Mouse (Mus musculus) liver (tissue): Measurements from ENCODE around the gene Arhgap24.

Experiments used
- DNase-seq: peaks from one replicate; pipeline ENCODE4 v3.0.0-alpha.2; 2020; ENCODE audit warnings: mixed read lengths

Arhgap24 gene

GRCm38 (mm10) chr5:102677176-102677575, 196.0 kb downstream of the Arhgap24 start:
- DNase-seq = no peak

- no peak for DNase-seq
These were observed 206.5 kb downstream of the Arhgap24 start for GRCm38 (mm10) chr5:102687673-102688072.

DNA sequence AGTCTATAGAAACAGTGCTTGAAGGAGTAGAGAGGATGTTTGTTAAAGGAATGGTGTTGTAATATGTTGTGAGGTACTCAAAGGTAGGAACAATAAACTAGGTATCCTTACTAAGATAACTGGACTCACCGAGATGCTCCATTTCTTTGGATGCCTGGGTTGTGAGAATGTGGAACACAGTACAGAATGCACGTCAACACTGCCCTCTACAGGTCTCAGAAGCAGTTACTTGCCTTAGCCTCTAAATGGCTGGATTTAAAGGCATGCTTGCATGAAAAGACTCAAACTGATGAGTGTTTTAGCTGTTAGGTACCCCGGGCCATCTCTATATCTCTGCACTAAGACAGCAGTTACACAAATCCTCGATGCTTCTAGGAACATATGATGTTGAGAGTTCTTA, 211.3 kb downstream of the Arhgap24 start:
- peak; percentile 10 for DNase-seq

DNA sequence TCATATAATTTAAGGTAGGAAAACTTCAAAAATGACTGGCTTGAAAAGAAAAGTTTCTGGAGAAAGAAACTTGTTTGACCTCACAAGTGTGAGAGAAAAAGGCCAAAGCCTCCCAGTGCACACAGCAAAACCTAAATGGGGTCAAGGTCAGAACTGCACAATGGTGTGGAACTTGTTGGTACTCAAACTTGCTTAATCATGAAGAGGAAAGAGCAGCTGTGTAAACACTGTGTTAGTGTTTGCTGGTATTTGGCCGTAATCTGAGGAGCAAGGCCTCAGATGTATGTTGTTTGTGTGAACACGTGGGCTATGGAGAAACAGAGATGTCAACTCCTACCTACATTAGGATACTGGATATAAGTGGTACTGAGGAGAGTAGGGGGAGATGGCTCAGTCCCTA, 212.0 kb downstream of the Arhgap24 start:
- no peak for DNase-seq

DNA sequence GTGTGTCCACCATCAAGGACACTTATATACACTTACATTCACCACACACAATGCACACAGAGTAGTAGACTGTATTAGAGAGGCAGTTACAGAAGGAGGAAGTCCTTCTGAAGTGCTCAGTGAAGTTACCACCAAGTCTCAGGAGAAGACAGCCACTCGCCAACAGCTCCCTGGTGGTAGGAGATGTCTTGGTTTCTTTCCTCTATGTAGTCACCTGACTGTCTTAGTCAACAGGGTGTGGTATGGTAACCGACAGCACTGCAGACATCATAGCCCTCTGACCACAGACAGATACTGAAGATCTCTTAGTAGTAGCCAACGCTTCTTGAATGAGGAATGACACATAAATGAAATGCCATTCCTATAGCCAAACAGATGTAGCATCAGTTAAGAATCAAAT, 212.7 kb downstream of the Arhgap24 start:
- DNase-seq = no peak

GRCm38 (mm10) chr5:102697784-102698183, 216.6 kb downstream of the Arhgap24 start:
- no peak for DNase-seq

DNA sequence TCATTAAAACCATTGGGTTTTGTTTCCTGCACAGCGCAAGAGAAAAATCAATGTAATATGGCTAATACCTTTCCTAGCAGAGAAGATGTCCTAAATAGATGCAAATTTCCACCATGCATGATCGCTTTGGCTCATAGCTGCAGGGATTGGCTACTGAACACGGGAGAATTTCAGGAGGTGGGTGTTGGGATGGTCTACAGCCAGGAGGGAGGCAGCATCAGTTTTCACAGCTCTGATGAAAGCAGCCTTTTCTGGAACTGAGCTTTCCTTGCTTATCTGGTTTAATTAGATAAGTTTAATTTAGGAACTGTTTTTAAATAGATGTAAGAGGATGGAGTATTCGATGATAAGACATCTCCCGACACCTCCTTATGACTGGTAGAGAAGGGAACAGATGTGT, 217.2 kb downstream of the Arhgap24 start:
- no peak for DNase-seq

- DNase-seq = no peak
These were observed 217.7 kb downstream of the Arhgap24 start for GRCm38 (mm10) chr5:102698891-102699290.

DNA sequence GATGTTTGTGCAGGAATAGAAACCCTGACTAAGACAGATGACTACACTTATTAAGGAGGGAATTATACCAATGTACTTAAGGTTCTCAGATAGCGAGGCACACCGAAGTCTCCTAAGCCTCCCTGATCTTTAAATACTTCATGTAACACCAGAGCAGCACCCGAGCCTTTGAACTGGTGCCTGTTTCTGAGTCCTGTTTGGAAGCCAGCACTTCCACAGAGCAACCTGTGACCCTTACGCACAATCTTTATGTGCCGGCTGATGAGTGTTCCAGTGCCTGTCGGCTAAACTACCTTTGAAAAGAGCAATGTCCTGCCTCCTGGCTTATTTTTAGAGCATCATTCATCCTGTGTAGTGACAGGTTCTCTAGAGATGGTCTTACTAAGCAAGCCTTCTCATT, 221.4 kb downstream of the Arhgap24 start:
- no peak for DNase-seq

- DNase-seq = peak; percentile 63
These were observed 222.3 kb downstream of the Arhgap24 start for GRCm38 (mm10) chr5:102703325-102704099.

DNA sequence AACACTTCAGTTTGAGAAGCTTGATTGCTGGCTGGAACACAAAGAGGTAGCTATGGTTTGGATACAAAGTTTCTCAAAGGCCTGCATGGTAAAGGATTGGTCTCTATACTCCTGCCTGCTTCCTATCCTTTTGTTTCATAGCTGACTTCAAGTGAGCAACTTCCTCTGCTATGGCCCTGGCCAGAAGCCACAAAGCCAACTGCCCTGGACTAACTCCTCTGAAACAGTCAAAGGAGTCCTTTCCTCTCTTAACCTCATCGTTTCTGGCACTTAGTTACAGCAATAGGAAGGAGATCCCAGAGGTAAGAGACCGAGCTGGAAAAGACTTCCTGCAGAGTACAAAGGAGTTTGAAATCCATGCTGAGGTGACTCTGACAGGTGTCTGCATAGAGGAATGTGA, 224.0 kb downstream of the Arhgap24 start:
- no peak for DNase-seq

- DNase-seq = no peak
These were observed 229.1 kb downstream of the Arhgap24 start for GRCm38 (mm10) chr5:102710336-102710735.

GRCm38 (mm10) chr5:102719368-102719972, 238.3 kb downstream of the Arhgap24 start:
- no peak for DNase-seq

DNA sequence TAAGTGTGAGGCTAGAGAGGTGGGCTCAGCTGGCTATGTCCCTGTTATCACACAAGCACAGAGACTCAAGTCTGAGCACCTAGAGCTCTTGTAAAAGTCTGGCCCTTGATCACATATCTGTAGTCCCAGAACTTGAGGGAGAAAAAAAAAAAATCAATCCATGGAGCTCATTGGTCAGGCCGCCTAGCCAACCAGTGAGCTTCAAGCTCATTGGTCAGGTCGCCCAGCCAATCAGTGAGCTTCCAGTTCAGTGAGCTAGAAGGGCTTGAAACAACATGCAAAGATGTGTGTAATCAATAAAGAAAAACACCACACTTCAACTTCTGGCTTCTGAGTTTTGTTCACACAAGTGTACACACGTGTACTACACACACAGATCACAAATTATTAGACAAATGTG, 242.4 kb downstream of the Arhgap24 start:
- no peak for DNase-seq

- no peak for DNase-seq
These were observed 243.7 kb downstream of the Arhgap24 start for GRCm38 (mm10) chr5:102724813-102725348.

- DNase-seq = no peak
These were observed 244.2 kb downstream of the Arhgap24 start for GRCm38 (mm10) chr5:102725365-102725764.

DNA sequence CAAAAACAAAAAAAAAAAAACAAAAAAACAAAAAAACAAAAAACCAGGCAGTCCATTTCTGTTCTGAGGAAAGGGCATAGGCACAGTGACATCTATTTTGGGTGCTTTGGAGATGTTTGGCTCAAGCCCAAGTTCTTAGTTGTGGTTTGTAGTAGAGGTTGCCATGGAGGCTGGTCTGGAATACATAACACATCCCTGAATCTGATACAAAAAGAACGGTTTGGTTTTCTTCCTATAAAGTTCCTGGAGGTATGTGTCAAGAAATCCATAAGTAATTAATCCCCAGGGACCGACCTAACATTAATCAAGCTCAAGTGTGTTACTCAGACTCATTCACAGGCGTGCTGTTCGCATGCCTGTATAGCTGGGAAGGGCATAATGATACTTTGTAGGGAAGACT, 245.8 kb downstream of the Arhgap24 start:
- DNase-seq = no peak

DNA sequence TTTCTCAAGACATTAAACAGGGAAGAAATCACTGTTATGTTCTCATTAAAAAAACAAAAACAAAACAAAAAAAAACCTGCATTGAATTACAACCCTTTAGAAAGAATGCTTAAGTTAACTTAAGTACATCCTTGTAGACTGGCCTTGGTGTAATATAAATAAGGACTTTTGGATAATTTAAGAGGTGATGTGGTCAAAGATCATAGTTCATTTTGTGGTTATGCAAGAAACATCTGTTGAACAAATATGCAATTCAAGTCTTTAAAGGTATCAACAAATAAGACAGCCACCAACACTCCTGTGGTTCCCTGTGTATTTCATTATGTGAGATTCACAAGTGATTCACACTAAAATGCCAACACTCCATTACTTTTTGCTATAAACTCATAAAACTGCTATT, 247.3 kb downstream of the Arhgap24 start:
- DNase-seq = no peak

GRCm38 (mm10) chr5:102729476-102729875, 248.3 kb downstream of the Arhgap24 start:
- DNase-seq = no peak

GRCm38 (mm10) chr5:102736131-102736530, 254.9 kb downstream of the Arhgap24 start:
- no peak for DNase-seq

- DNase-seq = no peak
These were observed 261.5 kb downstream of the Arhgap24 start for GRCm38 (mm10) chr5:102742554-102743255.

GRCm38 (mm10) chr5:102743436-102743835, 262.2 kb downstream of the Arhgap24 start:
- DNase-seq = no peak

DNA sequence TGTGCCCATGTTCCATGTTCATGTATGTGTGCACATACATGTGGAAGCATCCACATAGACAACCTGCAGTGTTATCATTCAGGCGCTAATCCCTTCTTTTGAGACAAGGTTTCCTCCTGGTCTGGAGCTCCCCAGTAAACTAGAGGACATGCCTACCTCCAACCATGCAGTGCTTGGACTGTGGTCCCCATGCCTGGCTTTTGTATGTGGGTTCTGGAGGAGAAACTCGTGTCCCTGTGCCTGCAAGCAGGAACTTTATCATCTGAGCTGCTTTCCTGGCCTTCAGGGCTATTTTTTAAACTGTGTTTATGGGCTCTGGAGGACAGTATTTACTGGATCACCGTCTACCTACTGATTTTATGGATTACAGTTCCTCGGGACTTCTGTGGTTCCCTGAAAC, 262.9 kb downstream of the Arhgap24 start:
- no peak for DNase-seq

DNA sequence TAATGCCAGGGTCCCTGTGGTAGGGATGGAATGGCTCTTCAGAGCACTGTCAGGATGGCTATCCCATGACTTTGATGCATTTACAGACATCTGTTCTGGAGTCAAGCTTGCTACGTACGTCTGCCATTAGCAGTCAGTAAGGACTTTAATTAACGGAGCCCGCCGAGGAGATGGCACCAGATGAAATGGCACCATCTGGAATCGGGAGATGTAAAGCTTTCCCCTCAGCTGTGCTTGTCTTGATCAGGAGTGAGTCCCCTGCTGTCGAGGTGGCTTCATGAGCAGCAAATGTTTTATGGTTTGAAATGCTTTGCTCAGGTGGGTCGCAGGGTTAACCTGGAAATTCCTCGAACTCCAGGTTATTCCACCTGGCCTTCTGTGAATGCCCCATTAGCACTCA, 267.0 kb downstream of the Arhgap24 start:
- no peak for DNase-seq
